Mouse (Mus musculus) neural tube, embryonic 14.5 days (tissue): ENCODE measurements at regions not wholly inside any gene's neighbourhood (a gene's known extent, or its start where the extent isn't known, plus 50 kb on each side); places are given as distances from the start of the nearest gene placed in this dataset.

Experiments used
- ATAC-seq: fragments of 200-750 bp; cut with Nextera tagmentation; 2 replicates; pipeline ENCODE4 v1.8.0; 2017; ENCODE audit warnings: low read depth, mild to moderate bottlenecking, moderate TSS enrichment, moderate library complexity
- H3K27ac ChIP-seq: fragments of 300-500 bp; sonication (generic); 2 replicates; pipeline ENCODE4 v1.5.1; 2014; ENCODE audit warnings: low read depth, mild to moderate bottlenecking, control low read depth, low read length, moderate library complexity, mixed read lengths
- H3K27me3 ChIP-seq: fragments of 300-500 bp; sonication (generic); 2 replicates; pipeline ENCODE4 v1.6.1; 2014; ENCODE audit warnings: low read length; ENCODE audit not compliant: control insufficient read depth, insufficient read depth
- H3K36me3 ChIP-seq: fragments of 300-500 bp; sonication (generic); 2 replicates; pipeline ENCODE4 v1.6.1; 2014; ENCODE audit warnings: low read length, mixed read lengths; ENCODE audit not compliant: control insufficient read depth, insufficient read depth
- H3K4me1 ChIP-seq: fragments of 300-500 bp; sonication (generic); 2 replicates; pipeline ENCODE4 v1.6.1; 2014; ENCODE audit warnings: low read length; ENCODE audit not compliant: control insufficient read depth, insufficient read depth
- H3K4me2 ChIP-seq: fragments of 300-500 bp; sonication (generic); 2 replicates; pipeline ENCODE4 v1.6.1; 2014; ENCODE audit warnings: mild to moderate bottlenecking, low read depth, low read length, control low read depth
- H3K4me3 ChIP-seq: fragments of 300-500 bp; sonication (generic); 2 replicates; pipeline ENCODE4 v1.5.1; 2014; ENCODE audit warnings: low read depth, low read length, control low read depth, mixed read lengths
- H3K9ac ChIP-seq: fragments of 300-500 bp; sonication (generic); replicated peaks from 2 replicates; pipeline ENCODE4 v1.6.1; 2014; ENCODE audit warnings: low read depth, mild to moderate bottlenecking, control low read depth, low read length, mixed read lengths
- H3K9me3 ChIP-seq: fragments of 300-500 bp; sonication (generic); 2 replicates; pipeline ENCODE4 v1.6.1; 2016; ENCODE audit warnings: low read length; ENCODE audit not compliant: control insufficient read depth
- WGBS: fragments of 180-500 bp; shearing (Covaris S2); extraction: QIAGEN DNeasy Blood & Tissue Kit; methylation state at CpG from one replicate; pipeline ENCODE4 v1.1.7; 2014; 5-methylcytosine and 5-hydroxymethylcytosine counted together

GRCm38 (mm10) chr4:17160500-17160899 lies 2444.8 kb upstream of the Gm12353 start:
- Histone ChIP-seq H3K27me3 (no peaks in the 10 kb centered on the region), H3K4me3 (no peak overlapping the region), H3K9me3 (no peaks in the 10 kb centered on the region), H3K36me3 (no peaks in the 10 kb centered on the region), H3K27ac (no peak overlapping the region), H3K4me1 (no peaks in the 10 kb centered on the region), H3K4me2 (no peak overlapping the region), H3K9ac (no peak overlapping the region)
- peak; percentile 74; the same call in 1 of the 2 replicates for ATAC-seq

GRCm38 (mm10) chr4:17163581-17163980 lies 2441.7 kb upstream of the Gm12353 start:
- H3K27me3 ChIP-seq: no peaks in the 10 kb centered on the region
- H3K9me3 ChIP-seq: no peaks in the 10 kb centered on the region
- no peak for ATAC-seq
- no peaks in the 10 kb centered on the region for H3K4me1 ChIP-seq
- WGBS: 82% methylated on average over 2 of the region's 2 CpGs
- H3K36me3 ChIP-seq: no peaks in the 10 kb centered on the region
- H3K4me2 ChIP-seq: no peak overlapping the region
- no peak overlapping the region for H3K9ac ChIP-seq
- no peak overlapping the region for H3K27ac ChIP-seq
- no peak overlapping the region for H3K4me3 ChIP-seq

DNA sequence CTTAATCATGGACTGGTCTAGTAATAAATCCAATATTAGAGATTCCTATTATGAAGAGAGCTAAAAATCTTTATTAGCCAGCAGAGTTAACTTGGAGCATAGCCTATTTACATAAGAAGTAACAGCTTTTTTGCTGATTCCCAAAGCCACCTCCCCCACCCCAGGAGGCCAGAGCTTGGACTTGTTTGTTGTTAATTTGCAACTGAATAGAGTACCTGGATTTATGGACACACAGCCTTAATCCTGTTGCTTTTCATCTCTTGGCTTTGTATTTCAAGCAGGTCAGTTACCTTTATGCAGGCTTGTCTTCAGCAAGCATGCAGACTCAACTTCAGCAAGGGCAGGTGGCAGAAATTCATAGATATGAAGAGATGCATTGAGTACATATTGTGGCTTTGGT lies 2396.5 kb upstream of the Gm12353 start:
- Histone ChIP-seq H3K4me3 (no peak overlapping the region), H3K4me2 (no peak overlapping the region), H3K9me3 (no peaks in the 10 kb centered on the region), H3K27me3 (no peaks in the 10 kb centered on the region), H3K4me1 (no peaks in the 10 kb centered on the region), H3K9ac (no peak overlapping the region), H3K36me3 (no peaks in the 10 kb centered on the region), H3K27ac (no peak overlapping the region)
- no peak for ATAC-seq

GRCm38 (mm10) chr4:17239853-17240252 lies 2365.4 kb upstream of the Gm12353 start:
- H3K4me1 ChIP-seq: no peaks in the 10 kb centered on the region
- no peaks in the 10 kb centered on the region for H3K36me3 ChIP-seq
- no peak overlapping the region for H3K4me2 ChIP-seq
- H3K27ac ChIP-seq: no peak overlapping the region
- H3K27me3 ChIP-seq: no peaks in the 10 kb centered on the region
- no peak overlapping the region for H3K4me3 ChIP-seq
- WGBS: 77% methylated on average over 2 of the region's 2 CpGs
- no peak overlapping the region for H3K9ac ChIP-seq
- ATAC-seq: no peak
- H3K9me3 ChIP-seq: no peaks in the 10 kb centered on the region

GRCm38 (mm10) chr4:17240314-17240713 lies 2364.9 kb upstream of the Gm12353 start:
- Histone ChIP-seq H3K4me2 (no peak overlapping the region), H3K27ac (no peak overlapping the region), H3K9me3 (no peaks in the 10 kb centered on the region), H3K27me3 (no peaks in the 10 kb centered on the region), H3K9ac (no peak overlapping the region), H3K36me3 (no peaks in the 10 kb centered on the region), H3K4me1 (no peaks in the 10 kb centered on the region), H3K4me3 (no peak overlapping the region)
- ATAC-seq: no peak

GRCm38 (mm10) chr4:17259143-17259542 lies 2346.1 kb upstream of the Gm12353 start:
- no peak overlapping the region for H3K4me3 ChIP-seq
- no peaks in the 10 kb centered on the region for H3K36me3 ChIP-seq
- no peak overlapping the region for H3K27ac ChIP-seq
- no peak for ATAC-seq
- H3K4me2 ChIP-seq: no peak overlapping the region
- H3K4me1 ChIP-seq: no peaks in the 10 kb centered on the region
- H3K9me3 ChIP-seq: no peaks in the 10 kb centered on the region
- no peak overlapping the region for H3K9ac ChIP-seq
- 96% methylated on average over 3 of the region's 3 CpGs for WGBS
- H3K27me3 ChIP-seq: no peaks in the 10 kb centered on the region

GRCm38 (mm10) chr4:17261704-17262103 lies 2343.5 kb upstream of the Gm12353 start:
- no peak overlapping the region for H3K4me2 ChIP-seq
- H3K9me3 ChIP-seq: no peaks in the 10 kb centered on the region
- no peak overlapping the region for H3K4me3 ChIP-seq
- no peak overlapping the region for H3K27ac ChIP-seq
- no peak overlapping the region for H3K9ac ChIP-seq
- H3K27me3 ChIP-seq: no peaks in the 10 kb centered on the region
- no peak for ATAC-seq
- H3K4me1 ChIP-seq: no peaks in the 10 kb centered on the region
- no peaks in the 10 kb centered on the region for H3K36me3 ChIP-seq

- no peak overlapping the region for H3K4me2 ChIP-seq
- no peaks in the 10 kb centered on the region for H3K9me3 ChIP-seq
- ATAC-seq: no peak
- H3K4me1 ChIP-seq: no peaks in the 10 kb centered on the region
- H3K36me3 ChIP-seq: no peaks in the 10 kb centered on the region
- no peak overlapping the region for H3K9ac ChIP-seq
- no peak overlapping the region for H3K4me3 ChIP-seq
- no peaks in the 10 kb centered on the region for H3K27me3 ChIP-seq
- H3K27ac ChIP-seq: no peak overlapping the region
Observed at GRCm38 (mm10) chr4:17299131-17299530, 2306.1 kb upstream of the Gm12353 start.

GRCm38 (mm10) chr4:17319061-17319460 lies 2286.2 kb upstream of the Gm12353 start:
- no peak overlapping the region for H3K4me2 ChIP-seq
- no peak for ATAC-seq
- no peaks in the 10 kb centered on the region for H3K36me3 ChIP-seq

GRCm38 (mm10) chr4:17348026-17348425 lies 2257.2 kb upstream of the Gm12353 start:
- Histone ChIP-seq H3K36me3 (no peaks in the 10 kb centered on the region), H3K27ac (no peak overlapping the region), H3K4me2 (no peak overlapping the region), H3K9ac (no peak overlapping the region), H3K4me3 (no peak overlapping the region), H3K4me1 (no peaks in the 10 kb centered on the region), H3K27me3 (no peaks in the 10 kb centered on the region), H3K9me3 (no peaks in the 10 kb centered on the region)
- WGBS: 67% methylated on average over 1 of the region's 1 CpGs
- ATAC-seq: no peak

More at GRCm38 (mm10) chr4:17319061-17319460, 2286.2 kb upstream of the Gm12353 start:
- H3K27me3 ChIP-seq: no peaks in the 10 kb centered on the region
- H3K27ac ChIP-seq: no peak overlapping the region
- no peak overlapping the region for H3K9ac ChIP-seq
- H3K4me3 ChIP-seq: no peak overlapping the region
- no peaks in the 10 kb centered on the region for H3K9me3 ChIP-seq
- no peaks in the 10 kb centered on the region for H3K4me1 ChIP-seq
